Mouse (Mus musculus) adipocyte (in vitro differentiated cells): ENCODE data around the gene Atrip.

Source experiments
- DNase-seq: peaks from one replicate; pipeline ENCODE4 v3.0.0-alpha.2; 2016; ENCODE audit warnings: low spot score

Atrip gene

DNA sequence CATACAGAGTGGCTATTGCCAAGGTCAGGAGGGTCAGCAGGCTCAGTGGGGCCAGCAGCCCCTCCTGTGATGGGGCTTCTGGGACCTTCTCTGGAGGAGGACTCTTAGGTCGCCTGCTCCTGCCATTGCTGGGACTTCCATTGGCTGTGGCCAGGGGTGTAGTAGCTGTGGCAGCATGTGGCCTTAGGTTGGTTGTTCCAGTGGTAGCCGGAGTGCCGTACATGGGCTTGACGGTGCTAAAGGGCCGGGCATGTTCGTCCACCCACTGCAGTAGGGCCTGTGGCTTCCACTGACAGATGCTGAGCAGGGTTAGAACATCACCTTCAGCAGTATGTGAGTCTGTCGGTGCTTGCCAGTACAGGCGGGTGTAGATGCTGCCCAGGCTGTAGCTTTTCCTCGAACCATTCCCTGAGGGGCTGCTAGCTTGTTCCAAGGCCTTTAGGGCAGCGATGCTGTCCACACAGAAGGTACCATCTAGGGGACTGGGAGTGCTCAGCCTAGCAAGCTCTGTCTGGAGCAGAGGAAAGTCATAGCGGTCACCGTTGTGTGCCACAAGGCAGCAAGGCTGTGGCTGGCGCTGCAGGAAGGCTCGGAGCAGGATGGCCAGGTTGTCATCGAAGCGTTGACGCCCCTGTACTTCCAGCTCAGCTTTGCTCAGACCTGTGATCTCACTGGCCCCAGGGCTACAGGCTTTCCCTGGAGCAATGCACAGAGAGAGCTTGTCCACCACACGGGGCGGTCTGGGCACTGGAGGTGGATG, 15.7 kb downstream of the Atrip start:
- no peak for DNase-seq

DNA sequence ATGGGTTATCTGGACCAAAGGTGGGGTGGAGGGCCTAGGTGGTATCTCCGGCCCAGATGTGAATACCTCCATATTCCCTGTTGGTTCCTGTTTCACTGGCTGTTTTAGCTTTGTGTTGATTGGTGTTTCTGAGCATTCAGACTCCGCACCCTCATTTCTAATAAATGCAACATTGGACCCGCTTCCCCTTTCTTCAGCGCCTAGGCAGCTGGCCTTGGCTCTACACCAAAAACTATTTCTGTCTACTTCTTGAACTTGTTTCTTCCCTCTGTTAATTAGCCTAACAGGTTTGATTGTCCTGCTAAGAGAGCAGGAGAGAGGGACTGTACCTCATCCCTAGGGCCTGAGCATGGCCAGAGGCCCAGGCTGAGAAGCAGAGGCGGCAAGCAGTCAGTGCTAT, 16.4 kb downstream of the Atrip start:
- DNase-seq: no peak

DNA sequence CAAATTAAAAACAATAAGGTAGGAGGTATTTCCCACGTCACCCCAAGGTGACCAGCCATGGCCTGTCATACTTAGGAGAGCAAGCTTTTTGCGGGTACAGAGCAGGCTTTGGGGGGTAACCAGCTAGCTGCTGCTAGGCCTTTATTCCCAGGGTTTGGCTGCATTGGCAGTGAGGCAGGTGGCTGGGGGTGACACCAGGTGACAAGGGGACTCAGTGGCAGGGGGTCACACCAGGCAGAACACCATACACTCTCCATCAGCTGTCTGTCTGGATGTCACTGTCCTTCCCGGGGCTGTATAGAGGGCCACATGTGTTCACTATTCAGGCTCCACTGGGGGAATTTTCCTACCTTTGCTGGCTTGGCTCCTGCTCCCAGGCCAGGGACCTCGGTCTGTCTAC, 17.0 kb downstream of the Atrip start:
- no peak for DNase-seq

DNA sequence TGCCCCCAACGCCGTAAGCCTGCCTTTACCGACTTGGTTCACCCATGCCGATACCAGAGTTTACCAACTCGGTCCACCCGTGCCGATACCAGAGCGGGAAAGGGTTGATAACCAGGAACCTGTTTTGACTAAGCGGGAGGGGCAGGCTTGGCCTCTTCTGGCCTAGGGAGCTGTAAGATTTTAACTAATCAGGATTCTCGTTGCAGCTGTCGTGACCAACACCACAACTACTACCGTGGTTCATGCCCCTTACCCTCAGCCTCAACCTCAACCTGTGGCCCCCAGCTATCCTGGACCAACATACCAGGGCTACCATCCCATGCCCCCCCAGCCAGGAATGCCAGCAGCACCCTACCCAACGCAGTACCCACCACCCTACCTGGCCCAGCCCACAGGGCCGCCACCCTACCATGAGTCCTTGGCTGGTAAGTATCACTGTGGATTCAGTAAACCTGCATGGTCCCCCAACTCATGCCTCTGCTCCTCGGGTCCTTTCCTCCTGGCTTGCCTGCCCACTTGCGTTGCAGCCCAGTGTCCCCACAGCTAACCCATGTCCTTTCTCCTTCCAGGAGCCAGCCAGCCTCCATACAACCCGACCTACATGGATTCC, 17.7 kb downstream of the Atrip start:
- no peak for DNase-seq

DNA sequence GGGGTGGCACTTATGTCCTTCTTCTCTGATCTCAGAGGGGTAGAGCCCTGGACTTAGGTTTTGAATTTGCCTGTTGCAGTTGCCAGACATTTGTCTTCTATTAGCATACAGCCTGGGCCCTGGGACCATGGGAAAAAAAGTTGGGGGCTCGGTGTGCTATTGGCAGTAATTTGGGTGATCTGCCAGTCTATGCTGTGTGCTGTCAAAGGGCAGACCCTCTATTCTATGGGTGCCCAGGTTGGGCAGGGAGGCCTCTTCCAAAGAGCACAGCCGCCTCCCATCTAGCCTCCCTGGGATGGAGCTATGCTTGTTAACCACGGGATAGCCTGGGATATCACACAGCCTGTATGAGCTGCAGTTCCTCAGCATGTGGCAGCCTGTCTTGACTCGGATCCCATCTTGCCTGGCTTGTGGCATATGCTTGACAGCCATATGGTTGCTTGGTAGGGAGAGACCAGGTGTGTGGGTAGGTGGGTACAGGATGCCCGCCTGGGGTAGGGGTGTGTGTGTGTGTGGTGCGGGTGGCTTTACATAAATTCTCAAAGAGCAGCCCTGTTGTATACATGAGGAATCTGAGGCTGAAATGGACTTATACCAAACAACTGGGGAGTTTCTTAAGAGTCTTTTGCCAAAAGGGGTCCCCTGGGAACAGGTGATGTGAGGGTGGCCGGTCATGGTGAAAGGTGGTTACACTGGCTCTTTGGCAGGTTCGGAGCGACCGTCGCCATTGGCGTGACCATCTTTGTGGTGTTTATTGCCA, 18.5 kb downstream of the Atrip start:
- no peak for DNase-seq

DNA sequence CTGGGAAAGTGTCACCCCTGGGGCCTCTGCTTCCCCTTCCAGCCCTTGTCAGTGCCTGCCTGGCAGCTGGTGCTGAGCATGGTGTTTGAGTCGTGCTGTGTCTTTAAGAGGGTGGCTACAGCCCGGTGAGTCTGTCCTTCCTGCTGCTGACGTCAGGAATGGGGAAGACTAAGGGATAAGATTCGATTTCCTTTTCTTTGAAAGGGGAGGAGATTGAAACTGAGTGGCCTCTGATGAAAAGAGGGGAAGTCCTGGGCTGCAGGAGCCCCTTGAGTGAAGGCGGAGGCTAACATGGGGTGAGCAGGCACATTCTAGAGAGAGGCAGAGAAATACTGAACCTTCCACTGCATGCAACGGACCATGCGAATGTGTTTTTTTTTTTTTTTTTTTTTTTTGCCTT, 19.2 kb downstream of the Atrip start:
- peak; percentile 77 for DNase-seq

DNA sequence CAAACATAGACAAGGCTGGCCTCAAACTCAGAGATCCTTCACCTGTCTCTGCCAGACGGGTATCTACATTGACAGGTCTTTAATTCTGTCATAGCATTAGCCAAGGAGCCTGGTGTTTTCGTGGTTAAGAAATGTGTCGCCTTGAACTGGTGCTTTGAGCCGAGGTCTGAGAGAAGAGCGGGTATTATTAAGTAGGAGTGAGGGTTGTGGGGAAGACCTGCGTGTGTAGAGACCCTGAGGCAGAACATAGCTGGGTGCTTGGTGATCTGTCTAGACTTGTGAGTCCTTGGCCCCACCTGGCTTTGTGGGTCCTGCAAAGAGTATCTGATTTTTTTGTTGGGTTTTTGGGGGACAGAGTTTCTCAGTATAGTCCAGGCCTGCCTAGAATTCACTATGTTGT, 20.1 kb downstream of the Atrip start:
- no peak for DNase-seq

DNA sequence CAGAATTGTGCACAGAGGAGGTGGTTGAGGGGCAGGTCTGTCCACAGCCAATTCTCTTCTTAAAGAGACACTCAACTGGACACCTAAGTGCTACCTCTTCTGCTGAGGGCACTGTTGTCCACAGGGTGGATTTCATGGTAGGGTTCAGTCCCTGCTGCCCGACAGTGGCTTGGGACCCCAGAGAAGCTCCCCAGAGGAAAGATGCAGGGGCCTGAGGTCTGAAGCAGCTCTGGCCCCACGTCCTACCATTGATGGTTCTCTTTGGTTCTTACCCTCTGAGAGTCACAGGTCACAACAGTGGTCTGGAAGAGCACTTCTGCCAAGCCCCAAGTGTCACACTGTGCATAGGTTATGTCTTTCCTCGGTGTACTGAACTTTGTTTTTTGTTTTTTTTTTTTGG, 20.6 kb downstream of the Atrip start:
- no peak for DNase-seq

DNA sequence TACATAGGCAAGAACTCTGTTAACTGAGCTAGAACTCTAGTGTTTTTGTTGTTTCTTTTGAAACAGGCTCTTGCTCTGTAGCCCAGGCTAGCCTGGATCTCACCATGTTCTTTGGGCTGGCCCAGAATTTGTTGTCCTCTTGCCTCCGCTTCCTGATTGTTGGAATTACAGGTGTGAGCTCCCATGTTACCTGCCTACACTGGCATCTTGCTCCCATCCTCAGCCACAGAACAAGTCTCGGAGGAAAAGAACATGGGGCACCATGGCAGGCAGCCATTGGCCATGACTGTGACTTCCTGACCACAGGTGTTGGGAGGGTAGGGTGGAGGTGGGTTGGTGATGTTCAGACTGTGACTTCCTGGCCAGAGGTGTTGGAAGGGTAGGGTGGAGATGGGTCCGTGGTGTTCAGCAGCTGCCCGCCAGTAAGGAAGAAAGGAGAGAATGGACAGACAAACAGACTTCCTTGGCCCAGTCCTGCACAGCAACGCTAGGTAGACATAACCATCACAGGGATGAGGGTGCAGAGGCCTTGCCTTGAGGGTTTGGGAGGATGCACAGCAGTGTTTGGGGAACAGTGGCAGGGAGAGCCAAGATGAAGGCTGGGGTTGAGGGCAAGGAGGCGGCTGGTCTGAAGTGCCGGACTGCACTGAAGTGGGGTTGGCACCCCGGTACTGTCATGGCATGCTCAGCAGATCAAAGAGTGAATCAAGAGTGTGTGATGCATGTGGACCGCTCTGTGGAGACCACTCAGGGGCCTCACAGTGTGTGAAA, 21.2 kb downstream of the Atrip start:
- no peak for DNase-seq

DNA sequence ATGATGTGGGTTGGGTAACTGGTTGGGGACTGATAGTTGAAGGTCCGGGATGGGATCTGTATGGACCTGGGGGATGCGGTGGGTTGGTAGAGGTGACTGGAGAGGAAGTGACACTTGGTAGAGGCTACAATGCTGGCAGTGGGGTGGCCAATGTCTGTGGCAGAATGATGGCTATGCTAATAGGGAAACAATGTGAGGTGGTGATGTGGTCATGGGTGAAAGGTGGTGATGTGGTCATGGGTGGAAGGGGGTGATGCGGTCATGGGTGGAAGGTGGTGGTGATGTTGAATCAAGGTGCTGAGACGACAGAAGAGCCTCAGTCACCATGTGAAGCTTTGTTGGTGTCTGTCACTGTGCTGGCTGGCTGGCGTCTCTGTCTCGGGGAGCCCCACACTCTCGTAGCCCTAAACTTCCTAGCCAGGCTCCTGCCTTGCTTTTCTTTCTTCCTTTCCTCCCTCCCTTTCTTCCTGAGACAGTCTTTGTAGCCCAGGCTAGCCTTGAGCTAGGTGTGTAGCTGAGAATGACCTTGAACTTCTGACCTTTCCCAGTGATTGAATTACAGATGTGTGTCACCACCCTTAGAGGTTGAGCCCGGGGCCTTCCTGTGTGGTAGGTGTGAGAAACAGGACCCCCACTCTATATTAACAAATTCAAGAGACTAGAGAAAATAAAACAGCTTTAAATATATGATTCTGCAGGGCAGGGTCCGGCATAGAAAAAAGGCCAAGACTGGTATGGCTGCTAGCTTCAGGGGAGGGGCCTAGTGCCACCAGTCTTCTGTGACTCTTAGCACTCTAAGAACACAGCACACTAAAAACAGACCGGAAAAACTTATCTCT, 22.1 kb downstream of the Atrip start:
- DNase-seq: no peak

DNA sequence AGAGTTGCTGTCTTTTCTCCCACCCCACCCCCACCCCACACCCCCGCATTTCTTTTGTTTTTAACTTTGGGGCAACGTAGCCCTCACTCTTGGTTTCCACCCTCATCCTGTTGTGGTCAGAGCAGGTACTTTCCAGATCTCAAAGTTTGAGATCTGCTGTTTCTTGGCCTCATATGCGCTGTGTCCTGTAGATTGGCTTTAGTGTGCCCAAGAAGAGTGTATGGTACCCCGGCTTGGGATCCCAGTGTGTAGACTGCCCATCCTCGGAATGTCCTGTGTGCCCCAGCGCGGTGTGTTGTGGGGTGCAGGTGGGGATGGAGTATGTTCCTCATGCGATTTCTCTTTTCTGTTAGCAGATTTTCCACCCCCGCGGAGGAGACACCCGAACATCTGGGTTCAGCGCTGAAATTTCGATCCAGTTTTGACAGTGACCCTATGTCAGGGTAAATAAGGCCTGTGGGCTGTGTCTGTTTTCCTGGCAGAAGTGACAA, 22.9 kb downstream of the Atrip start:
- DNase-seq: no peak

DNA sequence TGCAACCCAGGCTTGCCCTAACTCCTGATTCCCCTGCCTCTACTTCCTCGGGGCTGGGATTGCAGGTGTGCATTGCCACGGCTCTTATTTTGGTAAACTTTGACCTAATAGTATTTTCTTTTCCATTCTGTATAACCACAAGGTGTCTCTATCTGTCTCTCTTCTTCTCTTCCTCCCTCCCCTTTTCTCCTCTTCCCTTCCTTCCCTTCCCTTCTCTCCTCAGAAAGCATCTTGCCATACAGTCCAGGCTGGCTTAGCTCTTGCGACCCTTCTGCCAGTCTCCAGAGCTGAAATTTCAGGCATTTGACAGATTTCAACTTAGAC, 23.3 kb downstream of the Atrip start:
- DNase-seq: no peak

DNA sequence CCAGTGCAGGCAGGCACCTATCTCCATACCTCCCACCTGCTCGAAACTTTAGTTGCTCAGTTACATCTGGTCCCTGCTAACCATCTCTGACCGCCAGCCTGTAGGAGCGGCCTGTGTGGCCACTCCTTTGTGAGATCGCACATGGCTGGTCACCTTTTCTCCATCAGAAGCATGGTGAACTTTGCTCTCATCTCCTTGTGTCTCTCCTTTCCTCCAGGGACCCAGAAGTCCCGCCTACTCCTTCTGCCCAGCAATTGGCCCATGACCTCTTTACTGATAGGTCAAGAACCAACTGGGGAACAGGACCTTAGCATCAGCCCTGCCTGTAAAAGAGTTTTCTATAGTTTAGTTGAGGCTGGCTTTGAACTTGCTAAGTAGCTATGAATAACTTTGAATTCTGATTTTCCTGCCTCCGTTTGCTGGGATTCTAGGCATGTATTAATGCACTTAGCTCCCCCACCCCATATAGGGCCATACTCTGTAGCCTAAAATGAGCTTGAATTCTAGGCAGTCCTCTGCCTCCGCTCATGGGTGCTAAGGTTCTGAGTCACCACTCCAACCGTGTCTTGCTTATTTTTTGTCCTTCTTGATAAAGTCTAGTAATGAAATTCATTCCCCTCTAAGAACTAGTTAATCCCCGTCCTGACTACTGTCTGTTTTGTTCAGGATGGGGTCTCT, 23.8 kb downstream of the Atrip start:
- peak; percentile 55 for DNase-seq

DNA sequence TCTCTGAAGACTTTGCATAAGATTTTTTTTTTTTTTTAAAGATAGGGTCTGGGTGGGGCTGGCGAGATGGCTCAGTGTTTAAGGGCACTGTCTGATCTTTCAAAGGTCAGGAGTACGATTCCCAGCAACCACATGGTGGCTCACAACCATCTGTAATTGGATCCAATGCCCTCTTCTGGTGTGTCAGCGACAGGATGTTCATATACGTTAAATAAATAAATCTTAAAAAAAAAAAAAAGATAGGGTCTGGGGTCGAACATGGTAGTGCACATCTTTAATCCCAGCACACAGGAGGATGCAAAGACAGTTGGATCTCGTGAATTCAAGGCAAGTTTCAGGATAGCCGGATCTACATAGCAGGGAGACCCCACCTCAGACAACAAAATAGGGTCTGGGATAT, 24.6 kb downstream of the Atrip start:
- no peak for DNase-seq

DNA sequence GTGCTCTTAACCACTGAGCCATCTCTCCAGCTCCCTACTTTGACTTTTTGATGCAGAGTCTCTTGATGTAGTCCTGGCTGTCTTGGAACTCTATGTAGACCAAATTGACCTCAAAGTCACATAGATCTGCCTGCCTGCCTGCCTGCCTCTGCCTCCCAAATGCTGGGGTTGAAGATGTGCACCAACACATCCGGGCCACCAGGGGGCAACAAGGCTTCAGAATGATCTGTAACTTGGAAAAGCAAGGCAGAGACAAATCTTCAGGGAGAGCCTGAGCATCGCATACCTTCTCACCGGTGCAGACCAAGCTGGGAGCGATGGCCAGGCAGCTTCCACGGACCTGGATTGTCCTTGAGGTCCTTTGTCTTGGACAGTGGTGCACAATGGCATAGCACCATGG, 27.6 kb downstream of the Atrip start:
- peak; percentile 61 for DNase-seq

DNA sequence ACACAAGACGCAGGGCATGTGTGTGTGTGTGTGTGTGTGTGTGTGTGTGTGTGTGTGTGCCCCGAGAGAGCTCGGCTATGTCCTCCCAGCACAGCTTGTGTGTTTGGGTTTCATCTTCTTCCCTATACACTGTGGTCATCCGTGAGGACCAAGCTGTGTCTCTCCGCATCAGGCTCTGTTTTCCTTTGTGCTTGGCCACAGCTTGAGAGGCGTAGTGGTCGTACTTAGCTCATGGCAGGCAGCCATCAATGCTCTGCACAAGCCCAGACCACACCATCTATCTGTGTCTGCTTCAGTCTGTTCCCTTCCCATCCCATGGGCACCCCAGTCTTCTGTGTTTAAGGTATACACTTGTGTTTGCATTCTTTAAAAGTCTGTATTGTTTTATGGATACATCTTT, 32.6 kb downstream of the Atrip start:
- DNase-seq: no peak

DNA sequence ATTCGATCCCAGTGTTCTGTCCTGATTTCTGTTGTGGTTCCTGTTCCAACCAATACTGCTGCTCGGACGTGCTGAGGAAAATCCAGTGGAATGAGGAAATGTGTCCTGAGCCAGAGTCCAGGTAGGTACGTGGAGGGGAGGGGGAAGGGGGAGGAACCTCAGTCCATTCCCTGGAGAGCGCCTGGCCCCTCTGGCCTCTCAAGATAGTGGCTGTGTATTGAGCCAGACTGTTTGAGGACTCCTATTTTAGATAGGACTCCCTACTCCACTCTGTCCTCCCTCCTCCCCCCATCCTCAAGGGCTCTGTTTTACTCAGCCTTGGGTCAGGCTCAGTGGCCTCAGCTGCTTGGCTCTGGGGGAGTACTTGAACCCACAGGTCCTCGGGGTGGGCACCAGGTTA, 33.0 kb downstream of the Atrip start:
- no peak for DNase-seq

DNA sequence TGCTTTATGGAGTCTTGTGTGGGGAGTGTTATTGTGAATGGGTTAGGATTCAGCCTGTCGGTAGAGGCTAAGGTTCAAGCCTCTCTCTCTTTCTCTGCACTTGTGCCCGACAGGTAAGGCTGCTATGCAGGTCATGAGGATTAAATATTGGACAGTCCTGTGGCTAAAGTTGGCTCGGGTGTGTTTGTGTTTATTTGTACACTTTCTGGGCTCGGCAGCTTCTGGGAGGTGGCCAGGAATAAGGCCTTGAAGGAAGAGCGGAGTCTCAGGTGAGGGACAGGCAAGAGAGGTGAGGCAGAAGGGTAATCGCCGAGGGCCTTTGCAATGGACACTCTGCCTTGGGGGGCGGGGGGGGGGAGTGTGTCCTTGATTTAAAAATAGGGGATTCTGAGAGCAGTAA, 33.7 kb downstream of the Atrip start:
- no peak for DNase-seq

DNA sequence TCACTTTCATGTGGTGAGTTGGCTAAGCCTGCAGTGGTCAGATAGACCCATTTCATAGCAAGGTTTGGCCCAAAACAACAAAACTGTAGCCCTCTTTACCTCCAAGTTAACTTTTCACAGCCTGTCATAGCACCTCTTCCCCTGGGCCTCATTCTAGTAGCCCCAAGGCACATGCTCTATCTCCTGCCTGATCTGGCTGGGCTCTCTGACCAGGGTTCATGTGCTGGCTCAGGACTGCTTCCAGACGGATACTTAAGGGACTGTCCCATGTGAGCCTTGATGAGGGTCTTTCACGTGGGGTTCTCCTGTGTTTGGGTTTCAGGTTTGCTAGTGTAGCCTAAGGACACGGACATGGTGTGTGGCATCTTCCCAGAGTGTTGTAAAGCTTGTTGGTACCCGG, 34.2 kb downstream of the Atrip start:
- DNase-seq: peak; percentile 33

DNA sequence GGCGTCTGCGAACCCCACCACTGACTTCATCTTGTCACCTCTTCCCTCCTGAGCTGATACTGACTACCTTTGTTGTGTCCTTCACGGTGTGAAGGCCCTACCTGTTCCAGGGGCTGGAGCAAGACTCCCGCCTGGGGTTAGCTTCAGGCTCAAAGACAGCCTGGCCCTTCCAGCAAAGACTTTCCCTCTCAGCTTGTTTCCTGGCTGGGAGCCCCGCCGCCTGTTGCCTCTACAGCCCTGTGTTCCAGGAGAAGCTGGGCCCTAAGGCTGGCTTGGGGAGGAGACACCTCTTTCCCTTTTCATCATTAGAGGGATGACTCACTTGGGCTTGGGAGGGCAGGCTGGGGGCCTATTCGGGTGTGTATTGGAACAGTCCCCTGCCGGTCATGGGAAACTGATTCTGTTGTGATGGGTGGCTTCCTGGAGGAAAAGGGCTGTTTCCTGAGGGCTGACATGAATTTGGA, 35.0 kb downstream of the Atrip start:
- peak; percentile 60 for DNase-seq
